Mouse (Mus musculus): ENCODE measurements around the gene Slc30a10. TPM values are rescaled to one million over a fixed set of nuclear protein-coding genes. Genes with fewer than 3 reads are reported as not detected.

Slc30a10 gene
- polyA plus RNA-seq, 1 experiment from 2014 or later = not detected

DNA sequence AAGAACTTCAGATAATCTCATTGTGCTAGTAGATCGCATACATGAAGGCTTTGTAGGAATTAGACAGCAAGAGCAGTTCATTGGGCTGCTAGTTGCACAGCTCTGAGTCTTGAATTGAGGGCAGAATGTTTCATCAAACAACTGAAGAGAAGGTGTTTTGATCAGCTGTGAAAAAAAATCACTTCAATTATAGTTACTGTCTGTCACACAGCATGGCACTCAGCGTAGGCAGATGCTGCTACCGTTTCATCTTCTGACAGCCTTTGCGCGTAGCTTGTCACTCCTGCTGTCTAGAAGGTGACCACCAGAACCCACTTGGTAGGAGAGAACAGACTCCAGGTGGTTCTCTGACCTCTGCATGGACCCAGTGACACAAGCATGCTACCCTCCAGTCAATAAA lies 24.2 kb upstream of the Slc30a10 start:
- DNase-seq (ENCODE audit: low spot score) (no peak), ATAC-seq (no peak)
- Histone ChIP-seq H3K27me3 (replicated peaks; ENCODE audit: insufficient read depth, low read length) (no peaks in the 10 kb centered on the region), H3K27ac (ENCODE audit: low read length) (no peak overlapping the region), H3K4me3 (ENCODE audit: low read depth, low read length) (no peak overlapping the region), H3K36me3 (ENCODE audit: insufficient read depth, low read length) (peaks cover 16% of the 10 kb centered on the region; the same call in 1 of the 2 replicates), H3K9me3 (ENCODE audit: low read length) (no peaks in the 10 kb centered on the region), H3K4me1 (ENCODE audit: insufficient read depth, low read depth, low read length) (no peaks in the 10 kb centered on the region), H3K9ac (replicated peaks; ENCODE audit: low read depth) (no peak overlapping the region), H3K4me2 (replicated peaks; ENCODE audit: low read depth, low read length) (no peak overlapping the region)
- TF ChIP-seq CTCF (IDR thresholded peaks at IDR 0.05) = no peak
- no peak for TF ChIP-seq EP300 (IDR thresholded peaks at IDR 0.05)
- WGBS = 92% methylated on average over 5 of the region's 5 CpGs

DNA sequence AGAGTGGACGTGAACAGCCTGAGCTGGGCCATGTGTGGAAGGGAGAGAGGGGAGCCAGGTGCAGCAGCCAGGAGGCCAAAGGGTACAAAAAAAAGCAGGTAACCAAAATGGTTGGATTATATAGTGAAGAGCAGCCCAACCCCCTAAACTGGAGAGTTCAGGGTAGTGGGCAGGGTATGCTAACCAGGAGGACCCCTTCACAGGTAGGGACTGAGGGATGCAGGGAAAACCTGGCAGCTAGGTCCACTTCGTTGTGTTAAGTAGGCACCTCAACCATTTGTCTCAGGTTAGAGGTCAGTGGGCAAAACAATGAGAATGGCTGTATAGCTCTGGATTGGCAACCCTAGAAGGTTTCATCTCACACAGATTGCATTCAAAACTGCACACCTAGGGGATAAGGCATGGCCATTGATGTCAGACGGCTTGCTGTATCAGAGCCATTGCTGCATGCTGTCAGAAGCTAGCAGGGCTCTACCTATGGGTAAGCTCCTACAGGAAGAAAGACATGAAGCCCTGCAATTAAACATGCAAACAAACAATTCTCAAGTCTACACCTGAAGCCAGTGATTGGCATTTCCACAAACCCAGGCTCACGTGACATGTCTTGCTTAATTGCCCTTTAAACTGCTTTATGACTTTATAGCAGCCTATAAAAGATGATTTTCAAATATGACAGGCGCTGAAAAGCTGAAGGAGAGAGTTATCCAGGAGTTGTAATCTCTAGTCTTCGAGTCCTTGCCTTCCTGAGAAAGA lies 23.2 kb upstream of the Slc30a10 start:
- ATAC-seq (no peak), DNase-seq (ENCODE audit: low spot score) (no peak)
- H3K4me3 ChIP-seq (ENCODE audit: low read depth, low read length) = no peak overlapping the region
- no peaks in the 10 kb centered on the region for H3K27me3 ChIP-seq (replicated peaks; ENCODE audit: insufficient read depth, low read length)
- H3K4me1 ChIP-seq (ENCODE audit: insufficient read depth, low read depth, low read length) = no peaks in the 10 kb centered on the region
- H3K4me2 ChIP-seq (replicated peaks; ENCODE audit: low read depth, low read length) = no peak overlapping the region
- no peak overlapping the region for H3K27ac ChIP-seq (ENCODE audit: low read length)
- no peak overlapping the region for H3K9ac ChIP-seq (replicated peaks; ENCODE audit: low read depth)
- TF ChIP-seq EP300 (IDR thresholded peaks at IDR 0.05) (no peak), CTCF (IDR thresholded peaks at IDR 0.05) (no peak)
- H3K9me3 ChIP-seq (ENCODE audit: low read length) = no peaks in the 10 kb centered on the region
- H3K36me3 ChIP-seq (ENCODE audit: insufficient read depth, low read length) = peaks cover 16% of the 10 kb centered on the region; the same call in 1 of the 2 replicates
- 67% methylated on average over 6 of the region's 6 CpGs for WGBS

DNA sequence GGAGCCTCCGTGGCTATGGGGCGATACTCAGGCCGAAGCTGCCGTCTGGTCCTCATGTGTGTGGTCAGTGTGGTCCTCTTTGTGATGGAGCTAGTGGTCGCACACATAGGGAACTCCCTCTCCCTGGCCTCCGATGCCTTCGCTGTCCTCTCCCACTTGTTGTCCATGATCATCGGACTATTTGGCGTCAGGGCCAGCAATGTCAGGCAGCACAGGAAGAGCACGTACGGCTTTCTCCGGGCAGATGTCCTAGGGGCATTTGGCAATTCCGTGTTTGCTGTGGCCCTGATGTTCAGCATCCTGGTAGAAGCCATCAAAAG lies 22.7 kb upstream of the Slc30a10 start:
- Histone ChIP-seq H3K36me3 (ENCODE audit: insufficient read depth, low read length) (peaks cover 15% of the 10 kb centered on the region; the same call in 1 of the 2 replicates), H3K9ac (replicated peaks; ENCODE audit: low read depth) (no peak overlapping the region), H3K4me3 (ENCODE audit: low read depth, low read length) (no peak overlapping the region), H3K4me2 (replicated peaks; ENCODE audit: low read depth, low read length) (no peak overlapping the region), H3K27ac (ENCODE audit: low read length) (no peak overlapping the region), H3K4me1 (ENCODE audit: insufficient read depth, low read depth, low read length) (no peaks in the 10 kb centered on the region), H3K27me3 (replicated peaks; ENCODE audit: insufficient read depth, low read length) (no peaks in the 10 kb centered on the region), H3K9me3 (ENCODE audit: low read length) (no peaks in the 10 kb centered on the region)
- no peak for ATAC-seq
- DNase-seq (ENCODE audit: low spot score) = no peak
- WGBS = 77% methylated on average over 13 of the region's 13 CpGs
- no peak for TF ChIP-seq CTCF (IDR thresholded peaks at IDR 0.05)
- no peak for TF ChIP-seq EP300 (IDR thresholded peaks at IDR 0.05)

DNA sequence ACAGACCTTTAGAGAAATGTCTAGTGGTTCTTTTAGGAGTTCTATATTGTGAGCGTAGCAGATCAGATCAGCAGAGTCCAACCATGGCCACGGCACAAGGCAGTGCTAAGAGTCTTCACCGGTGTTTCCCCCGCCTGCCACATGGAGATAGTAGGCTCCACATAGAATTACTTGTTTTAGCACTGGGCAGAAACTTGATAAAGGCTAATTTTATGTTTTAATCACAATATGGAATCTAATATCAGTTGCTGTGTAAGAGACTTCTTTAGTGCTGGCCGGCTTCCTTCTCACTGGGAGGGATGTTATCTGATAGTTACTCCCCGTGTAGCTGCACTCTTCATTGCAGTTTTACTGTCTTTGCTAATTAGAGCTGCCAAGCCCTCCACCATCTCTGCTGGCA lies 21.5 kb upstream of the Slc30a10 start:
- Histone ChIP-seq H3K36me3 (ENCODE audit: insufficient read depth, low read length) (peaks cover 6% of the 10 kb centered on the region; the same call in 1 of the 2 replicates), H3K27ac (ENCODE audit: low read length) (no peak overlapping the region), H3K4me3 (ENCODE audit: low read depth, low read length) (no peak overlapping the region), H3K4me1 (ENCODE audit: insufficient read depth, low read depth, low read length) (no peaks in the 10 kb centered on the region), H3K4me2 (replicated peaks; ENCODE audit: low read depth, low read length) (no peak overlapping the region), H3K9me3 (ENCODE audit: low read length) (no peaks in the 10 kb centered on the region), H3K9ac (replicated peaks; ENCODE audit: low read depth) (no peak overlapping the region), H3K27me3 (replicated peaks; ENCODE audit: insufficient read depth, low read length) (no peaks in the 10 kb centered on the region)
- WGBS = 77% methylated on average over 6 of the region's 6 CpGs
- no peak for ATAC-seq
- no peak for DNase-seq (ENCODE audit: low spot score)
- TF ChIP-seq EP300 (IDR thresholded peaks at IDR 0.05) (no peak), CTCF (IDR thresholded peaks at IDR 0.05) (no peak)

DNA sequence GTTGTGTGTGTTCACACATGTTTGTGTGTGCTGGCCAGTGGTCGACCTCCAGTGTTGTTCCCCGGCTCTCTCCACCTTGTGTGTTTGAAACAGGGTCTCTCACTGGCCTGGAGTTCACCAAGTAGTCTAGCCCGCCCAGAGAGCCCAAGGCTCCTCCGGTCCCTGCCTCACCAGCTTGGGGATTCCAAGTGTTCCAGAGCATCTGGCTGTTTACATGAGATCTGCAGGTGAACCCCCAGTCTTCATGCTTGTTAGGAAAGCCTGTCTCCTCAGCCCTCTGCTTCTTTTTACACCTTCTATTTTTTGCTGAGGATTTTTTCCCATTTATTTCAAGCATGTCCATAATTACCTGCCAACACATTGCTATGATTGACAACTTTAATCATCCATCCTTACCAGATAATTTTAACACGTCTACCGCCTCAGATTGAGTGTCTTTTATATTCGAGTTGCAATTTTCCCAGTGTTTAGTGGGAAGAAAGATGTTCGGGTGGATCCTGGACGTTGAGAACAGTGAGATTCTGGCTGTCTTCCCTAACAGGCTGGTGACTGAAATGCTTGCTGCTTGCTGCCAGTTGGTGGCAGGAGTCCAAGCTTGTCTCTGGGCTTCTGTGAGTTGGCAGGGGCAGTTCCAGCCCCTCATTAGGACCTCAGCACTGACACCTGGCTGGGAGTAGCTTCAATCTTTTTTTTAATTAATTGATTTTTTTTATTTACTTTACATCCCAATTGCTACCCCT lies 15.6 kb upstream of the Slc30a10 start:
- TF ChIP-seq EP300 (IDR thresholded peaks at IDR 0.05) (no peak), CTCF (IDR thresholded peaks at IDR 0.05) (no peak)
- WGBS = 60% methylated on average over 9 of the region's 9 CpGs
- Histone ChIP-seq H3K27ac (ENCODE audit: low read length) (no peak overlapping the region), H3K36me3 (ENCODE audit: insufficient read depth, low read length) (no peaks in the 10 kb centered on the region), H3K4me1 (ENCODE audit: insufficient read depth, low read depth, low read length) (no peaks in the 10 kb centered on the region), H3K4me2 (replicated peaks; ENCODE audit: low read depth, low read length) (no peak overlapping the region), H3K9me3 (ENCODE audit: low read length) (no peaks in the 10 kb centered on the region), H3K27me3 (replicated peaks; ENCODE audit: insufficient read depth, low read length) (no peaks in the 10 kb centered on the region), H3K4me3 (ENCODE audit: low read depth, low read length) (no peak overlapping the region), H3K9ac (replicated peaks; ENCODE audit: low read depth) (no peak overlapping the region)
- ATAC-seq (no peak), DNase-seq (ENCODE audit: low spot score) (no peak)

DNA sequence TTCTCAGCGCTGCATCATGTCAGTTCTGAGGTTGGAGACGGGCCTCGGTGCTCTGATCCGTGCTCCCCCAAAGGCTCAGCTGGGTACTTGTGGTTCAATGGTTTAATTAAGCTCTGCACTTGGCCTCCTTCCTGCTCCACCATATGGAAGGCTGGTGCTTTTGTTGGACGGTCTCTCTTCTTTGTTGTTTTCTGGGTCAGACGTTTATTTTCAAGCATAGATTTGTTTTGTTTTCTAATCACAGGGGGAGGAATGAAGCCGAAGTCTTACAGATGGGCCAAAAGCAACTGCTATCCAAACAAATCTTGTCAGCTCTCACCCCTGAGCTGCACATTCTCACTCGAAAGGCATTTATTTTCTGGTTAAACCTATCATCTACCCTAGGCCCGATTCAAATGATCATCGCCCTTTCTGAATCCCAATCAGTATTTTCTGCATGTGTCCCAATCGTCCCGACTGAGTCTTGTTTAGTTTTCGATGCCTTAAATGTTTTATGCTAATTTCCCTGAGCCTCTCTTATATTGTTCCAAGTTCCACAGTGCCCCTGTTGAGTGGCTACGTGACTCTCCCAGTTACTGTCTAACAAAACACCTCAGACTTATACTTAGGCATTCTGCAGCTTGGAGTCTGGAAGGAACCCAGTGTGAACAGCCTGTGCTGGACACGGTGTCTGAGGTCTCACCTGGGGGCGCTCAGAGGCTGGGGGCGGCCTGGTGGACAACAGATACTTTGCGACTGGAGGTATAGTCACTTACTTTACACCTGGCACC lies 12.8 kb upstream of the Slc30a10 start:
- Histone ChIP-seq H3K9me3 (ENCODE audit: low read length) (no peaks in the 10 kb centered on the region), H3K4me3 (ENCODE audit: low read depth, low read length) (no peak overlapping the region), H3K4me1 (ENCODE audit: insufficient read depth, low read depth, low read length) (no peaks in the 10 kb centered on the region), H3K27ac (ENCODE audit: low read length) (no peak overlapping the region), H3K4me2 (replicated peaks; ENCODE audit: low read depth, low read length) (no peak overlapping the region), H3K27me3 (replicated peaks; ENCODE audit: insufficient read depth, low read length) (no peaks in the 10 kb centered on the region), H3K9ac (replicated peaks; ENCODE audit: low read depth) (no peak overlapping the region), H3K36me3 (ENCODE audit: insufficient read depth, low read length) (no peaks in the 10 kb centered on the region)
- TF ChIP-seq EP300 (IDR thresholded peaks at IDR 0.05) (no peak), CTCF (IDR thresholded peaks at IDR 0.05) (no peak)
- ATAC-seq (no peak), DNase-seq (ENCODE audit: low spot score) (no peak)
- 59% methylated on average over 18 of the region's 18 CpGs for WGBS
